Mouse (Mus musculus): ENCODE results near the gene A930033H14Rik.

GRCm38 (mm10) chr10:69161503-69161902, 51.4 kb downstream of the A930033H14Rik start:
- no peak for TF ChIP-seq EP300 (IDR thresholded peaks at IDR 0.05; ENCODE audit: insufficient read depth, low read depth, low read length)
- TF ChIP-seq CTCF (IDR thresholded peaks at IDR 0.05): no peak
